Mouse (Mus musculus): ENCODE measurements around the gene Cltc. TPM values are rescaled to one million over a fixed set of nuclear protein-coding genes. Genes with fewer than 3 reads are reported as not detected.

The Cltc gene
- total and polyA plus RNA-seq, 3 experiments = 73.6 to 500 (median 263) TPM

DNA sequence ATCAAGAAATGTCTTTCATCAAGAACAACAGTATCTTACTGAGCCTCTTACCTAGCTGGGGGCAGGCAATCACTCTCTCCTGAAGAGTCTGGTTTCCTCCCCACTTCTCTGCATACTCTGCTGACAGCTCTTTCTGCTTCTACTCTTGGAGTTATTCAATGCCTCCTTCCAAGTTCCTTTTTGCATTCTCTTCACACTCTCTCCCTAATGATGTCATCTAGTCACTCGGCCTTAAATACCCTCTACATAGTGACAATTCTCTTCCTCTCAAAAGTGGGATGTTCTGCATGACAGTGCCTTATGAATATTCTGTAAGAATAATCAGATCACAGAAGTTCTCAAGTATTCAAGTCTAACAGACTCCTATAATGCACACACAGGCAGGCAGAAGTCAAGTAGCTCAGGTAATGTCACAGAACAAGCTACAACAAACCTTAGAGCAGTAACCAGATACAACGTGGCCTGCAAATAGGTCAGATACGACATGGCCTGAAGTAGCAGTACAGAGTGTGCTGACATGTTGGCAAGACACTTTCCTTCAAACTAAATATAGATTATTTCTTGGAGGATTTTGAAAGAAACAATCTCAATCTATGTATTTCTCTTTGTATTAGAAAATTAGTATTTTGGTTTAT lies 86.2 kb downstream of the Cltc start:
- TF ChIP-seq CTCF (IDR thresholded peaks at IDR 0.05; ENCODE audit: low read depth, low read length) (no peak), POLR2AphosphoS5 (IDR thresholded peaks at IDR 0.05; ENCODE audit: insufficient replicate concordance, low read depth, low read length) (no peak), GATA2 (IDR thresholded peaks at IDR 0.05; ENCODE audit: borderline replicate concordance, low read depth, low read length) (no peak), TAL1 (conservative IDR thresholded peaks at IDR 0.05; ENCODE audit: low read depth, low read length) (no peak), GATA1 (IDR thresholded peaks at IDR 0.05; ENCODE audit: borderline replicate concordance, low read length) (no peak)
- Histone ChIP-seq H3K36me3 (replicated peaks) (peaks cover 42% of the 10 kb centered on the region), H3K4me3 (ENCODE audit: low read depth, low read length) (no peak overlapping the region), H3K9me3 (replicated peaks) (no peaks in the 10 kb centered on the region), H3K4me1 (ENCODE audit: insufficient read depth, low read depth, low read length) (peaks cover 60% of the 10 kb centered on the region), H3K27me3 (ENCODE audit: insufficient read depth, low read length) (no peaks in the 10 kb centered on the region)
- no peak for DNase-seq (ENCODE audit: low spot score)
- no peak for ATAC-seq (ENCODE audit: extremely low read depth, insufficient number of reproducible peaks, low FRiP score, poor library complexity, severe bottlenecking)

DNA sequence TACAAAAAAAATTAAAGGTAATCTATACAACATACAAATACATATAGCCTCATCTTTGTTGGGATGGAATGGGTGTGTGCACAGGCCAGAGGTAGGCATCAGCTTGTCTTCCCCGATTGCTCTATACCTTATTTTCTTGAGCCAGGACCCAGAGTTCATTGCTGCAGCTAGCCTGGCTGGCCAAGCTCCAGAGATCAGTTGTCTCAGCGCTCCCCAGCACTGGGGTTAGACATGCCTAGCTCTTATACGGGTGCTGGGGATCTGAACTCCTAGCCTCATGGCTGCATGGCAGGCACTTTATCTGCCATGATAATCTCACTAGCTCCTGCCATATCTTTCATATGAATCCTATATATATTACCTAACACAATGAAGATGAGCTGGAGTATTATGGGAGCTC lies 89.2 kb downstream of the Cltc start:
- Histone ChIP-seq H3K4me3 (ENCODE audit: low read depth, low read length) (peak overlapping the region; percentile 8; the same call in 1 of the 2 replicates), H3K9me3 (replicated peaks) (no peaks in the 10 kb centered on the region), H3K36me3 (replicated peaks) (peaks cover 46% of the 10 kb centered on the region), H3K4me1 (ENCODE audit: insufficient read depth, low read depth, low read length) (peaks cover 72% of the 10 kb centered on the region), H3K27me3 (ENCODE audit: insufficient read depth, low read length) (no peaks in the 10 kb centered on the region)
- no peak for TF ChIP-seq CTCF (IDR thresholded peaks at IDR 0.05; ENCODE audit: low read depth, low read length)
- TF ChIP-seq TAL1 (conservative IDR thresholded peaks at IDR 0.05; ENCODE audit: low read depth, low read length) = no peak
- TF ChIP-seq GATA2 (IDR thresholded peaks at IDR 0.05; ENCODE audit: borderline replicate concordance, low read depth, low read length) = no peak
- no peak for TF ChIP-seq GATA1 (IDR thresholded peaks at IDR 0.05; ENCODE audit: borderline replicate concordance, low read length)
- TF ChIP-seq POLR2AphosphoS5 (IDR thresholded peaks at IDR 0.05; ENCODE audit: insufficient replicate concordance, low read depth, low read length) = no peak
- DNase-seq (ENCODE audit: low spot score) = no peak
- no peak for ATAC-seq (ENCODE audit: extremely low read depth, insufficient number of reproducible peaks, low FRiP score, poor library complexity, severe bottlenecking)

DNA sequence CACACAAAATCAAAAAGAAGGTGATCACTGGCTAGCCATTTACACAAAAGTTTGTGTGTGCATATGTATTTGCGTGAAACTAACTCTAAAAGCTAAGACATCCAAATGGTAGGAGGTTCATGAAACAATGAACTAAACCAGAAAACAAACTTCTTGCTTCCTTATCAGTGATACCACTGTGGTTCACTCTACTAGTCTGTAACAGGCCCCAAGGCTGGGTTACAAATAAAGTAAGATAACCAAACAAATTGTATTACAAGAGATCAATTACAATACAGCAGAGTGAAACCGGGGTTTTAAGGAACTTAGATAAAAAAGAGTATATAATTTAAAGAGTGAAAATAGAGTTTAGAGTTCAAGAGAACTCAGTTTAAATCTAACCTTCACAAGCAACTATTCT lies 89.8 kb downstream of the Cltc start:
- Histone ChIP-seq H3K4me3 (ENCODE audit: low read depth, low read length) (no peak overlapping the region), H3K36me3 (replicated peaks) (peaks cover 48% of the 10 kb centered on the region), H3K4me1 (ENCODE audit: insufficient read depth, low read depth, low read length) (peaks cover 71% of the 10 kb centered on the region), H3K9me3 (replicated peaks) (no peaks in the 10 kb centered on the region), H3K27me3 (ENCODE audit: insufficient read depth, low read length) (no peaks in the 10 kb centered on the region)
- ATAC-seq (ENCODE audit: extremely low read depth, insufficient number of reproducible peaks, low FRiP score, poor library complexity, severe bottlenecking) = no peak
- DNase-seq (ENCODE audit: low spot score) = no peak
- no peak for TF ChIP-seq GATA1 (IDR thresholded peaks at IDR 0.05; ENCODE audit: borderline replicate concordance, low read length)
- TF ChIP-seq POLR2AphosphoS5 (IDR thresholded peaks at IDR 0.05; ENCODE audit: insufficient replicate concordance, low read depth, low read length) = no peak
- no peak for TF ChIP-seq GATA2 (IDR thresholded peaks at IDR 0.05; ENCODE audit: borderline replicate concordance, low read depth, low read length)
- no peak for TF ChIP-seq CTCF (IDR thresholded peaks at IDR 0.05; ENCODE audit: low read depth, low read length)
- TF ChIP-seq TAL1 (conservative IDR thresholded peaks at IDR 0.05; ENCODE audit: low read depth, low read length) = no peak

DNA sequence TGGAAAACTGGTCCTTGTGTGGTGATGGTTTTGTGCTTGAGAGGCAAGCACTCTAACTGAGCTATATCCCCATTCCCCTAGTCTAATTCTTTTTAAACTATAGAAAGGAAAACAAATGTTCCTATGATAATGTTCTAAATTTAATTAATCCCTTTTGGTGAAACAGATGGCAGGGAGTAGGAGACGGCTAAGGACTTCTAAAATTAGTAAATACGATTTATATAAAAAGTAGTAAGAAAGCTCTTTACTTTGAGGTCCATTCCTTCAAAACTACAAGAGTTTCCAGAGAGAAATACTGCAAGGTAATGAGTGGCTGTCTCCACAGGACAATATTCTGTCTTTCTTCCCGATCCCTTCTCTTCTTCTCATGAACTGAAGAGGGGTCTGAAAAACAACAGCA lies 93.0 kb downstream of the Cltc start:
- Histone ChIP-seq H3K9me3 (replicated peaks) (no peaks in the 10 kb centered on the region), H3K36me3 (replicated peaks) (peaks cover 64% of the 10 kb centered on the region), H3K4me3 (ENCODE audit: low read depth, low read length) (no peak overlapping the region), H3K27me3 (ENCODE audit: insufficient read depth, low read length) (no peaks in the 10 kb centered on the region), H3K4me1 (ENCODE audit: insufficient read depth, low read depth, low read length) (peaks cover 53% of the 10 kb centered on the region)
- ATAC-seq (ENCODE audit: extremely low read depth, insufficient number of reproducible peaks, low FRiP score, poor library complexity, severe bottlenecking) = no peak
- DNase-seq (ENCODE audit: low spot score) = no peak
- TF ChIP-seq TAL1 (conservative IDR thresholded peaks at IDR 0.05; ENCODE audit: low read depth, low read length) (no peak), CTCF (IDR thresholded peaks at IDR 0.05; ENCODE audit: low read depth, low read length) (no peak), GATA1 (IDR thresholded peaks at IDR 0.05; ENCODE audit: borderline replicate concordance, low read length) (no peak), GATA2 (IDR thresholded peaks at IDR 0.05; ENCODE audit: borderline replicate concordance, low read depth, low read length) (no peak), POLR2AphosphoS5 (IDR thresholded peaks at IDR 0.05; ENCODE audit: insufficient replicate concordance, low read depth, low read length) (no peak)

DNA sequence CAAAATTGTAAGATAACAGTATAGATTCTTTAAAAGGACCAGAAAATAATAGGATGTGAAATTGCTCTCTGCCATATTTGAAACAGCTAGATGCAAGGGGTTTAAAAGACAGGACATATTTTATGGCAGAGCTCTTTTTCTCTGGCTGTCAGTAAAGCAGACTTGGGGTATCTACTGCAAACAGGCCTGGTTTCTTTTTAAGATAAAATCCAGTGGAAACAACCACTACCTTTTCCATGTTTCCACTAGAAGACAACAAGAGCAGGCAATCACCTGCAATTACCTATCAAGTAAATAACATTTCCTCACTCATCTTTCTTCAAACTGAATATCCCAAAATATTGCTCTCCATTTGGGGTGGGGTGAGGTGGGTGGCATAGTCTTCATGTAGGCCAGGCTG lies 93.4 kb downstream of the Cltc start:
- H3K9me3 ChIP-seq (replicated peaks) = no peaks in the 10 kb centered on the region
- DNase-seq (ENCODE audit: low spot score) = no peak
- peaks cover 64% of the 10 kb centered on the region for H3K36me3 ChIP-seq (replicated peaks)
- ATAC-seq (ENCODE audit: extremely low read depth, insufficient number of reproducible peaks, low FRiP score, poor library complexity, severe bottlenecking) = no peak
- no peak overlapping the region for H3K4me3 ChIP-seq (ENCODE audit: low read depth, low read length)
- peaks cover 49% of the 10 kb centered on the region for H3K4me1 ChIP-seq (ENCODE audit: insufficient read depth, low read depth, low read length)
- H3K27me3 ChIP-seq (ENCODE audit: insufficient read depth, low read length) = no peaks in the 10 kb centered on the region
- TF ChIP-seq TAL1 (conservative IDR thresholded peaks at IDR 0.05; ENCODE audit: low read depth, low read length) (no peak), POLR2AphosphoS5 (IDR thresholded peaks at IDR 0.05; ENCODE audit: insufficient replicate concordance, low read depth, low read length) (no peak), GATA1 (IDR thresholded peaks at IDR 0.05; ENCODE audit: borderline replicate concordance, low read length) (no peak), GATA2 (IDR thresholded peaks at IDR 0.05; ENCODE audit: borderline replicate concordance, low read depth, low read length) (no peak), CTCF (IDR thresholded peaks at IDR 0.05; ENCODE audit: low read depth, low read length) (no peak)

DNA sequence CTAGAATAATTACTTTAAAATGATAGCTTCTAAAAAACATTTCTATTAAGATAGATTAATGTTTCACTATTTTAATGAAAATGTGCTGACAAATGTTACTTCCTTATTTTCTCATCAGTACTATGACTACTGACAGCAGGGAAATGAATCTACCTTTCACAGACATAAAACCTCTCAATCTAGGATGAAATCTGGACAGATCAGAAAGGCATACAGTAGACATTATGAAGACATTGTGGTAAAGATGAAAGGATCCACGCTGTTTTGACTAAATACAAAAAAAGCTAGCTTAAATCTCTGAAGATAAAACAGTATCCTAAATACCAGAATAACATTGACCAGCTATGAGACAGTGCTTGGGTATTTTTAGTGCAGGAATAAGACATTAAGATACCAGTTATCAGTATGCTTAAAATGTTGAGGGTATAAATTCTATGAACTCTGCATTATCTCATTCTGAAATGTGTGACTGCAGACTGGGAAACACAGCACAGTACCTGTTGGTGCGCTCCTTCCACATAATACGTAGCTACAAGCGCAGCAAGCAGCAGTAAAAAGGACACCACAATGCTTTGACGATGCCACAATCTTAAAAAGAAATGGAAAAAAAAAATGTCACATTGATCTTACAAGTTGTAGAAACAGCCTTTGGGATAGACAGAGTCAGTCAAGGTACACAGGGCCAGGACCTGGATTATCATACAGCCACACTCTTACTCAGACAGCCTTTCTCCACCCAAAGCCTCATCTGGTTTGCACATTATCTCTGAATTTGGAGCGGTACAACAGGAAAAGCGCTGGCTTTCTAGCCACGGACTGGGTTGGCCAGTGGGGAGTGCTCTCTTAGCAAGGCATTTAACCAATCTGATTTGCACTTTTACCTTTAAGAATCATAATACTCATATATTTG lies 94.1 kb downstream of the Cltc start:
- DNase-seq (ENCODE audit: low spot score) (no peak), ATAC-seq (ENCODE audit: extremely low read depth, insufficient number of reproducible peaks, low FRiP score, poor library complexity, severe bottlenecking) (no peak)
- Histone ChIP-seq H3K4me1 (ENCODE audit: insufficient read depth, low read depth, low read length) (peaks cover 48% of the 10 kb centered on the region), H3K9me3 (replicated peaks) (no peaks in the 10 kb centered on the region), H3K4me3 (ENCODE audit: low read depth, low read length) (no peak overlapping the region), H3K27me3 (ENCODE audit: insufficient read depth, low read length) (no peaks in the 10 kb centered on the region), H3K36me3 (replicated peaks) (peaks cover 67% of the 10 kb centered on the region)
- TF ChIP-seq GATA1 (IDR thresholded peaks at IDR 0.05; ENCODE audit: borderline replicate concordance, low read length) (no peak), GATA2 (IDR thresholded peaks at IDR 0.05; ENCODE audit: borderline replicate concordance, low read depth, low read length) (no peak), CTCF (IDR thresholded peaks at IDR 0.05; ENCODE audit: low read depth, low read length) (no peak), TAL1 (conservative IDR thresholded peaks at IDR 0.05; ENCODE audit: low read depth, low read length) (no peak)
